Mouse (Mus musculus) right cerebral cortex, adult 2 months (tissue): ENCODE measurements around the gene Actr8.

Experiments used
- DNase-seq, 2 experiments: peaks; one replicate each; pipeline ENCODE4 v3.0.0; 2021 to 2022; ENCODE audit warnings: low spot score in 2 of 2

Gene Actr8

GRCm38 (mm10) chr14:29996000-29996751 lies 18.0 kb downstream of the Actr8 start:
- peak in 1 of 2 experiments; percentile 35 for DNase-seq

GRCm38 (mm10) chr14:29997345-29997744 lies 19.2 kb downstream of the Actr8 start:
- no peak for DNase-seq

GRCm38 (mm10) chr14:29998747-29999474 lies 20.8 kb downstream of the Actr8 start:
- DNase-seq = no peak

- no peak for DNase-seq
Observed at GRCm38 (mm10) chr14:29999475-29999811, 21.3 kb downstream of the Actr8 start.

GRCm38 (mm10) chr14:30008733-30009575 lies 30.8 kb downstream of the Actr8 start, which contains the start of the genes Il17rb and Chdh:
TSS of gene Il17rb (minus strand) at chr14:30008896.
TSS of gene Chdh (plus strand) at chr14:30009023.
- no peak for DNase-seq

GRCm38 (mm10) chr14:30009864-30010560 lies 31.9 kb downstream of the Actr8 start:
- peak in 1 of 2 experiments; percentile 59 for DNase-seq

- no peak for DNase-seq
Observed at GRCm38 (mm10) chr14:30011886-30012560, 33.9 kb downstream of the Actr8 start.

GRCm38 (mm10) chr14:30014487-30014886 lies 36.4 kb downstream of the Actr8 start:
- DNase-seq = no peak

GRCm38 (mm10) chr14:30015008-30015407 lies 36.9 kb downstream of the Actr8 start:
- DNase-seq = no peak

GRCm38 (mm10) chr14:30016666-30017065 lies 38.5 kb downstream of the Actr8 start:
- no peak for DNase-seq

GRCm38 (mm10) chr14:30017794-30018462 lies 39.8 kb downstream of the Actr8 start:
- DNase-seq = no peak

GRCm38 (mm10) chr14:30018463-30018801 lies 40.3 kb downstream of the Actr8 start:
- DNase-seq = no peak

- DNase-seq = no peak
Observed at GRCm38 (mm10) chr14:30018846-30019245, 40.7 kb downstream of the Actr8 start.

- DNase-seq = no peak
Observed at GRCm38 (mm10) chr14:30019375-30019774, 41.2 kb downstream of the Actr8 start.

- DNase-seq = no peak
Observed at GRCm38 (mm10) chr14:30019792-30020575, 41.8 kb downstream of the Actr8 start.

- DNase-seq = no peak
Observed at GRCm38 (mm10) chr14:30022471-30022870, 44.3 kb downstream of the Actr8 start.

- DNase-seq = no peak
Observed at GRCm38 (mm10) chr14:30024387-30024786, 46.2 kb downstream of the Actr8 start.

- DNase-seq = no peak
Observed at GRCm38 (mm10) chr14:30027378-30027777, 49.2 kb downstream of the Actr8 start.

- DNase-seq = no peak
Observed at GRCm38 (mm10) chr14:30033405-30033804, 55.3 kb downstream of the Actr8 start.

- no peak for DNase-seq
Observed at GRCm38 (mm10) chr14:30038431-30038830, 60.3 kb downstream of the Actr8 start.
